Mouse (Mus musculus) lung, postnatal 4 days (tissue): ENCODE measurements around the gene Sult1e1.

Experiments
- DNase-seq, 2 experiments: peaks; one replicate each; pipeline ENCODE4 v3.0.0; 2021

Sult1e1 gene

DNA sequence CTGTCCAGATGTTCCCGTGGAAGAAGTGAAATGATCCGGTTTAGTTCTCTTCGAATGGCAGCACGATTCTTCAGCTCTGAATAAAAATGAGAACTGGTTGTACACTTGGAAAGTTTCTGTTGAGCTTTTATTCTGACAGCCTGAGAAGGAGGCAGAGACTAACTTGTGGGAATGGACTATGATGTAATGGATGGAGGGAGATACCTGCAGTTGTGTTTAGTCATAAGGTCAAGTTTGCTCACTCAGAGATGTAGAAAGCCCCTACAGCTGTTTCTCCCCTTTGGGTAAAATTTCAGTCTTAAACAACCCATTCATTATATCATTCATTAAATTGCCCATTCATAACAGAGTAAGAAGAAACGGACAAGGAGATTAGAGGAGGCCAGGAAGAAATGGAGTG lies at the start of gene Sult1e1:
Gene Sult1e1 (minus strand): TSS at position 101 of the 400 bp plus-strand sequence.
- DNase-seq = no peak

DNA sequence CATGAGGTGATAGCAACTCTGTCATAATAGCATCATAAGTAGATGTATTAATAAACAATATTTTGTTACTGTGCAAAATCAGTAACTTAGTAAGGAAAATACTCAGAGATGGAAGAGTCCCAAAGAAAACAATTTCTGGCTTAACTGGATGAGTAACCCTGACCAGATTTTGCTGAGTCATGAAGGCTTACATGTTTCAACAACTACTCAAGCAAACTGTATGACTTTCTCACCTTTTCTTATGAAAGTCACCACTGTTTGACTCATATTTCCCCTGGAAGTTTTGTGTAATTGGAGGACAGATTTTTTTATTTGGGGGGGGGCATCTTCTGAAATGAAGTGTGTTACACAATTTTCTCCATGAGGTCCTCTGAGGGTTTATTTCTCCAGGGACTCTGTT lies 31.3 kb upstream of the Sult1e1 start:
- no peak for DNase-seq

DNA sequence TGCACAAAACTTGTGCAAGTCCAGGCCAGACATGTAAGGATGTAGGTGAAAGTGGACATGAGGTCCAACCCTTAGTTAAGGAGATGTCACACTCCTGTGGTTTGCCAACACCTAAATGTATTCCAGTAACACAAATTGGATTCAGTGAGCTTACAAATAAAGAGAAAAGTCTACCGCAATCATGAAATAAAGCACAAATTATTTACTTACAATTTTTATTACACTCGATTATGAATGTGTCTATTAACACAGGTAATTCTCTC lies 23.7 kb upstream of the Sult1e1 start:
- no peak for DNase-seq

DNA sequence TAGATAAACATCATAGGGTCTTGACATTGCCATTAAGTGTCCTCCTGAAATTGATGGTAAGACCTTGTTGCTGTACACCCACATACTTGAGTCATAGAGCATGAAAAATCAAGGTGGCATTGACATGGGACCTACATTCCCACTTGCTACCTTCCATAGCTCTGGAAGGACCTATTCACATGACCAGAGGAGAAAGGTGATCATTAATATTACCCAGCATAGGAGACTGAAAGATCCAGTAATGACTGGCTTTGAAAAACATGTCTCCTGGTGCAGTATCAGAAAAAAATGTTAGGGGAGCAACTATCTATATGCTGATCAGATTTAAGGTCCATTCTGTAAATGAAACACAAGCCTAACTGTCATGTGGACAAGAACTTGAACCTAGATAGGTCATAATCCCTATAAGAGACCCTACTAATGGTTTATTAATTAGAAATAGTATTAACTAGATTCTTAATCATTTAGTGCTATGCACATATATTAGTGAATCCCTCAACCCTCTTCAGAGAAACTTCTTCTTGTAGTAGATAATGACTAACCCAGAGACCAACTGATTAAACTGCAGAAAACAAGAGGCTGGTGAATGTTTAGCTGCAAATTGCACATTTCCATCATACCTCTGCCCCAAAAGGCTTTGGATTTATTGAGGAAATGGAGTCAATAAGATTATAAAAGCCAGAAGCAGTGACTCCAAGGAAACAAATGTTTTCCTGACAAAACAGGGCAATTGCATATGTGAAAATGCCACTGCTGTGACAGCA lies 23.2 kb upstream of the Sult1e1 start:
- DNase-seq = no peak

DNA sequence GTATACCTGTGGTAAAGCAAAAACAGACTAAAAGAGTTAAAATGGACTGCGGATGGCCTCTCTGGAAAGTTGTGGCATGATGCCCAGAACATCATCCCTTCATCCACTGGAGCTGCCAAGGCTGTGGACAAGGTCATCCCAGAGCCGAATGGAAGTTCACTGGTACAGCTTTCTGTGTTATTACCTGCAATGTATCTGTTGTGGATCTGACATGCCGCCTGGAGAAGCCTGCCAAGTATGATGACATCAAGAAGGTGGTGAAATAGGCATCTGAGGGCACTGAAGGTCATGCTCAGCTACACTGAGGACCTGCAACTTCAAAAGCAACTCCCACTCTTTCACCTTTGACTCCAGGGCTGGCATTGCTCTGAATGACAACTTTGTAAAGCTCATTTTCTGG lies 9.6 kb upstream of the Sult1e1 start:
- DNase-seq = no peak

DNA sequence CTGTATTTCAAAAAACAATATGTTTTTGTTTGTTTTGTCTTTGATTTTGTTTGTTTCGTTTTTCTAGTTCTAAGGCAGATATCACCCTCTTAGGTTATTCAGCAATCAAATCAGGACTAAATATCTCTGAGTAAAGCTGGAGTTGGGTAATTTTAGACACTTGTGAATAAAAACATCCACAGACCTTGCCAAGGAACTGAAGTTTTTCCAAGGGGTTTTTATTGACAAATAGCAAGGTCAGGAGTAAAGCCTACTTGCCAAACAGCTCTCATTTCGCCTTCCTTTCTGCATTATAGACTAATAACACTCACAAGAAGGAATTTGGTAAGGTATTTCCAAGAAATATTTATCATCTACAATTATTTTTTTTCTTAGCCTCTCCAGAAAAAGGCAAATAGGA lies 6.5 kb upstream of the Sult1e1 start:
- DNase-seq = no peak

DNA sequence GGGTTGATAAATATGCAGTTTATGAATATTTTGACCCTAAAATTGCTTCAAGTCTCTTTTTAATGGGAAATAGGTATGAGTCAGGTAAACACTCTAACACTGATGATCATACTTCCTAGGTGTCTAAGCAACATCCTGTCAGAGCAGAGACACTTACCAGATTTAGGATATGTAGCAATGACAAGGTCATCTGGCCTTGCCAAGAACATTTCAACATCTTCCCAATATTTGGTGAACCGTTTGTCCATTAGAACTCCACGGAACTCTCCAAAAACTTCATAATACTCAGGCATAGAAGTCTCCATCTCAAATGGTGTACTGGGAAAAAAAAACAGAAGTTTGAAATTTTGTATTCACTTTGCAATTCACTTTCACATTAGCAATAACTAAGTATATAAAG lies 1.5 kb downstream of the Sult1e1 start:
- DNase-seq = no peak

DNA sequence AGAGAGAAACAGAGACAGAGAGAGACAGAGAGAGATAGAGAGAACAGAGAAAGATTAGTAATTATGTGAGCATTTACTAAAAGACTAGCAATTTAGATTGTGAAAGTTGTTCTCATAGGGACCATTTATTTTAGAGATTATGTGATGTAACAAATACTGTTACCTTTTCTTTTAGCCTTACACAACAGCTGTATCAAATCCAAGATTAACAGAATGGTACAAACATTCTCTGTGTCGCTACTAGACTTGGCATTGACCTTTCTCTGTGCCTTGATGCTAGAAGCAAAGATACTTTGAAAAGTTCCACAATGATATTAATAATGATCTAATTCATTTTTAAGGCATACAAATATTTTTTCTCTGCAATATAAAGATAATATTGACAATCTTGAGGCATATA lies 11.0 kb downstream of the Sult1e1 start:
- no peak for DNase-seq

DNA sequence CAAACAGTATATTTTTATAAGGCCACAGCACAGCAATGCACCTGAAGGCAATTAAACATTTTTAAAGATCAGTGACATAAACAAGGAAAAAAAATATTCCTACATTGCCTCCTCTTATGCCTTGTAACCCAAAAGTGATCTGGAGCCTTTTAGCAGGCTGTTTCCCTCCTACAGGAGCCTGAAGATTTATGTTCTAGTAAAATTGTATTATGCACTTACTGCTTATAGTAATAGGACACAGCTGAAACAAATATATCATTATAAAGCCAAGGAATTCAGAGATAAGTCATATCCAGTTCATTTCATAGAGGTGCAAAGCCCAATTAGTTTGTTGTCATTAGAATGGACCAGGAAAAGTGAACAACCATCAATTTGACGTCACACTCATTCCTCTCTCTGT lies 17.2 kb downstream of the Sult1e1 start:
- no peak for DNase-seq

DNA sequence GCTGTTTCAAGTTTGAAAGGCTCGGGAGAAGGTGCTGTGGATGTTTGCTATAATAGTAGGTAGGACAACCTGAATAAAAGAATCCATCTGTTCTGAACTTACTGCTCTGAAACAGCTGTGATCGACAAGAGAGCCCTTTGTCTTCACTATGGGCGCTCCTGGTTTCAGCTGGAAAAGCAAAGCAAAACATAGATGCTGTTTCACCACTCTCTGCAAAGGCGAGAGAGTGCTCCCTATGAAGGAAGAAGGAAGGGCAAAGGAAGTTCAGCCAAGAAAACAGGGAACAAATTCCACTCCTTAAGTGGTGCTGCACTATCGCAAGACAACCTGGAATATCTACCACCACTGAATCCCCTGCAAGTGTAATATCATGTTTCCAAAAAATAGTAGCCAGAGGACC lies 17.9 kb downstream of the Sult1e1 start:
- DNase-seq = no peak

DNA sequence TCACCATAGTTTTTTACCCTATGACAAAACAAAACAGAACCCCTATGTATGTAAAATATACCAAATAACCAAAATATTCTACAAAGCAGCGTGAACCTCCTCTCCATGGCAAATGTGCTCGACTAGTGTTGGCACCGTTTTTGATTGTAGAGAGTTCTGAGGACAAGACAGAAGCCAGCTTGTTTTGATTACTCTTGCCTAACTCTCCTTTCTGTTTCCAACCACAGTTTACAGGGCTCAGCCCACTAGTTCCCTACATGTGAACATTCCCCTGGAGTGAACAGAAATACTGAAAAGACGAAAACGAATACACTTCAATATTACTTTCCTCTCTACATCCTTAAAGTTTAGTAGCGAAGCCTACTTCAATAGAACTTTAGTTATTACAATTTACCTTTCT lies 18.6 kb downstream of the Sult1e1 start:
- DNase-seq = no peak

DNA sequence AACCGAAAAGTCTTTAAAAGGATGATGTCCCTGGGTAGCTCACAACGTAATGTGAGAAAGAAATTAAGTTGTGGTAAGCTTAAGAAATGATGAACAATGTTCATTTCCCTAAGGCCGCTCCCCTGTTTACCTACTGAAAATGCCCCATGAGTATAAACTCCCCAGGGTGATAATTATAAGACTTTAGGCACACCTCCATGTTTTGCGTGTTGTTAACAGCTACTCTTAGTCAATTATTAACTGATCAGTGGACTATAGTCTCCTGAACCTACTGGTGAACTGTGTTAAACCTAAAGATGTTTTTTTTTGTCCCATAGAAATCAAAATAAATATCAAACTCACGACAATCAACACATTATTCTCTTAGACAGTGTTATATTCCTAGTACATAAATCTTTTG lies 22.5 kb downstream of the Sult1e1 start, which contains the start of gene Sult1d1:
Gene Sult1d1 (minus strand): TSS at position 183 of the 400 bp plus-strand sequence.
- no peak for DNase-seq

DNA sequence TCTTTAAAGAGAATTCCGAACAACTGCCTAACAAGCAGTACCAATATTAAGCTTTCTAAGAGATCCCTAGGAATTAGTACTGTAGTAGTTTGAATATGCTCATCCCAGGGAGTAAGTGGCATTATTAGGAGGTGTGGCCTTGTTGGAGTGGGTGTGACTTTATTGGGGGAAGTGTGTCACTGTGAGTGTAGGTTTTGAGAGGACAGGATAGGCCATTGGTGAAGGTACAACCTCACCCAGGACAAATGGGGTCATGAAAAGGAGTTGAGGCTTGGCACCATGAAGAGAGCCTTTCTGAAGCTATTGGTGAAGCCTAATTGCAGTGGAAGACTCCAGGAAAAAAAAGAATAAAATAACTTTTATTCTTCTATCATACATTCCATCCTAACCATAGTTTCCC lies 24.1 kb downstream of the Sult1e1 start:
- no peak for DNase-seq

DNA sequence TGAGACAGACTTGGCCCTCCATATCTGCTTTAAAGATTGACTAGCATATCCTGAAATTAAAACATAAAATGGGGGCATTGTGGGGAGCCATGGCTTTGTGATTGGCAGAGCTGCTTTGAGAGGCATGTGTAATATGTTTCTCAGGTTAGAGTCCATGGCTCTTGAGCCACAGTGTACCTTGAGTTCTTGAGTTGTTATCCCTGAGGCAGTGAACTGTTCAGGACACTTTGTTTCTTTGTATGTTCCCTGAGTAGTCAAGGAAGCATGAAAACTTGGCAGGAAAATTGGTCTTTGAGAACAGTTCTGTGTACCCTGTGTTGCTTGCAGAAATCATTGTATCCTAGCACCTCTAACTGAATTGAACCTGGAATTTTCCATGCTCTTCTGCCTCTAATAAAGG lies 28.4 kb downstream of the Sult1e1 start:
- DNase-seq = no peak

DNA sequence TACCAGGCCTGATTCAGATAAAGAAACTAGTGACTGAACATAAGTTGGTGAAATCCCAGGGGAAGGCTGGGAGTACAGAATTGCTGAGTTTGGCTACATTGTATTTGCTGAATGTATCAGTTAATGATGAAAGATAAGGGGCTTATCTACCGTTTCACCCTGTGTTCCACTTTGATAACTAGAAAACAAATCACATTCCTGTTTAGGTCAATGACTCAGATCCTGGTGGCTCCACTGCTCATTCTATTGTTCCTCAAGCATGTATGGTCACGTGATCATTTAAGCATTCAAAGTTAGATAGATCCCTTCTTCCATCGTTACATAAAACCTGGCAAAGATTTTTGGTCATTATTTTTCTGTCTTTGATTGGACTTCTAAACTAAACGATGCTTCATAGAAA lies 28.9 kb downstream of the Sult1e1 start:
- DNase-seq = no peak

DNA sequence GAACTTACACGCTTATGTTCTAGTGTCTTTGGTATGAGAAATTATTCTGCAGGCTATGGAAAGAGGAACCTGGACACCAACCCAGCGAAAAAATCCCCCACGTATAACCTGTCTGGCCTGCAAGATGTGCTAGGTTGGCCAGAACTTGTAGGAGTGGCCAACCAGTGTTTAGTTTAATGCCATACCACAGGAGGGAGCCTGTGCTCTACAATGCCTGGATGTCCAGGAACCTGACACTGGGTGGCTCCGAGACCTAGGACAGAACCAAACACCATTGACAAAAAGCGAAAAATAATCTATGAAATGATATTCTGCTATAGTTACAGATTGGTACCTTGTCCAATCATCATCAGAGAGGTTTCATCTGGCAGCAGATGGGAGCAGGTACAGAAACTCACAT lies 31.2 kb downstream of the Sult1e1 start:
- DNase-seq = no peak

DNA sequence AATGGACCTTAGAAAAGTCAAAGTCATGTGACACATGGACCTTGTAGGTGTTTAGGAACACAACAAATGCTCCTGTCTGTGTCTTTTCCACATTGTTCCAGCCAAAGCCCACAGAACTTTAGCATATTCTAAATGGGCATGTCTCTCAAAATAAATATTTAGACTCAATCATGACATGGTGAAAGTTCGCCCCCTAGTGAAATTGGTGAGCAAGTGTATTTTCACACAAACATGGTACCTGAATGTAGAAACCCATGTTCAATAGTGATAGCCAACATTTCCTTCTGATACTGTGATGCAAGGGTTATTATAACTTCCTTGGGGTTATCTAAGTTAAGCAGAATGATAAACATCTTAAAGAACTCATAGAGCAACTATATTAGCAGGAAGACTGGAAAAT lies 40.5 kb downstream of the Sult1e1 start:
- DNase-seq = no peak

DNA sequence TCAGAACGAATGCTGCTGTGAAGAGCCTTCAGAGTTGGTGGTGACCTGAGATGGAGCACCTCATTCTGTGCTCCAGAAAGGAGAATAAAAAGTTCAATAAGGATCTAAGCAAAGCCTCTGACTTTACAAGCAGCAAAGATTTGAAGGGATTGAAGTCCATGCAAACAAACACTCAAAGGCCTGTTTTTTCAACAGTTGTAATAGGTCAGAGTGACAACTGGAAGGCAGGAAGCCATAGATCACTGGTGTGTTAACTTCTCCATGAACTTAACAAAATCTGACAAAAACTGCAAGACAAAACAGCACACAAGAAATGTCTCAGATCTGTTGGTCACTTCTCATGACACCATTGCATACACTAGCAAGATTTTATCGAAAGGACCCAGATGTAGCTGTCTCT lies 53.3 kb downstream of the Sult1e1 start, which contains the start of gene Sult1b1:
Gene Sult1b1 (minus strand): TSS at position 85 of the 400 bp plus-strand sequence.
- DNase-seq = no peak

DNA sequence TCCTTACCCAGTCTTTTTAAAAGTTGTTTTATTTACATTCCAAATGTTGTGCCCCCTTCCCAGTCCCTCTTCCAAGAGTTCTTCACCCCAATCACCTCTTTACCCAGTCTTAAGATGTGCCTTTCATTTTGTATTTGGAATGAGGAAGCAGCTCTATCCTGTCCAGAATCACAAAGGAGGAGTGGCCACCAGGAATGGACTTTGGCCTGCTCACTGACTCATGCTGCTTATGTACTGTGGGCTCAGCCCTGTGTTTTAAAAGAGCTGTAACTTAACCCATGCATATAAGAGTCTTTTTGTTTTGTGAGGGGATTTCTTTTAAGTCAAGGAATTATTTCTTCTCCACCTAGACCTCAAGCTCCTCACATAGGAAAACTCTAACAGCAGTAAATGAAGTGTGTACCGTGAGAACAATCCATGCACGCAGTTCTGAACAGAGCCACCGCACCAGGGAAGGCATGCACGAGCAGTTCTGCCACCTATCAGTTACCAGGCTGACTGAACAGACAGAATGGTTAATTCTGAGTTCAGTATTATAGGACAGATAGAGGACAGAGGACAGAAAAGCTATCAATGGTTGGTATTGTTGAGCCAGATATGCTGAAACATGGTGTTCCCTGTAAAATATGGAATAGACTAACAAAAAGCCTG lies 55.3 kb downstream of the Sult1e1 start:
- no peak for DNase-seq

DNA sequence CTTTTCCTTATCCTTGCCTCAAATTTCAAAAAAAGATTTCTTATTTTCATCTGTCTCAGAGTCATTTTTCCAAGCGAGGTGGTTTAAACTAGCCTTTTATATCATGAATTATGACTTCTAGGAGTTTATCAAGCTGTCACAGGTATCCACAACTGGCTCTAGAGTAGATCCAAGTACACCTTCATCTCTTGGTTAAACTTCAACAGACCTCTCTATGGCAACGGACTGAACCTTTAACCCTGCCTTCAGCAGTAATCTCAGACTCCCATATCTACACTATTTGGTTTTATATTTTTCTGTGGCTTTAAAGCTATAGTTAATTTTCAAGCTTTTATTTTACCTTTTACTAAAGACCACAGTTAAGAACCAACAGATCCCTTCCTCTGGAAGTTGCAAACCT lies 59.1 kb downstream of the Sult1e1 start:
- no peak for DNase-seq
